Mouse (Mus musculus) forebrain, postnatal 0 days (tissue): ENCODE data around the gene Stat2. TPM values are rescaled to one million over a fixed set of nuclear protein-coding genes. Genes with fewer than 3 reads are reported as not detected.
"Not testable (repeated sequence)": the region's sequence is repeated elsewhere in the genome, so short reads cannot be mapped to it uniquely, and the experiment has no call there.

Source experiments
- ATAC-seq: fragments of 200-750 bp; cut with Nextera tagmentation; 2 replicates; pipeline ENCODE4 v1.8.0; 2017; ENCODE audit warnings: mild to moderate bottlenecking, moderate library complexity
- DNase-seq: peaks from one replicate; pipeline ENCODE4 v3.0.0-alpha.2; 2015
- H3K27ac ChIP-seq: fragments of 300-500 bp; sonication (generic); 2 replicates; pipeline ENCODE4 v1.5.1; 2014; ENCODE audit warnings: low read depth, mild to moderate bottlenecking, antibody characterized with exemption, low read length, moderate library complexity, mixed read lengths
- H3K27me3 ChIP-seq: fragments of 300-500 bp; sonication (generic); 2 replicates; pipeline ENCODE4 v1.6.1; 2014; ENCODE audit warnings: mild to moderate bottlenecking, low read length, mixed read lengths; ENCODE audit not compliant: insufficient read depth
- H3K36me3 ChIP-seq: fragments of 300-500 bp; sonication (generic); 2 replicates; pipeline ENCODE4 v1.6.1; 2014; ENCODE audit warnings: mild to moderate bottlenecking, moderate library complexity; ENCODE audit not compliant: insufficient read depth
- H3K4me1 ChIP-seq: fragments of 300-500 bp; sonication (generic); 2 replicates; pipeline ENCODE4 v1.6.1; 2014; ENCODE audit warnings: antibody characterized with exemption; ENCODE audit not compliant: insufficient read depth
- H3K4me2 ChIP-seq: fragments of 300-500 bp; sonication (generic); 2 replicates; pipeline ENCODE4 v1.6.1; 2014; ENCODE audit warnings: low read depth, mild to moderate bottlenecking, moderate library complexity
- H3K4me3 ChIP-seq: fragments of 300-500 bp; sonication (generic); 2 replicates; pipeline ENCODE4 v1.5.1; 2014; ENCODE audit warnings: low read depth, low read length, mixed read lengths
- H3K9ac ChIP-seq: fragments of 300-500 bp; sonication (generic); 2 replicates; pipeline ENCODE4 v1.6.1; 2014; ENCODE audit warnings: mild to moderate bottlenecking
- H3K9me3 ChIP-seq: fragments of 300-500 bp; sonication (generic); 2 replicates; pipeline ENCODE4 v1.6.1; 2016; ENCODE audit warnings: low read length
- CTCF ChIP-seq: sonication (generic); IDR thresholded peaks from 2 replicates; pipeline ENCODE4 v1.5.1; 2016; ENCODE audit warnings: antibody characterized with exemption, control low read depth, low read depth
- WGBS: fragments of 180-500 bp; shearing (Covaris S2); extraction: QIAGEN DNeasy Blood & Tissue Kit; methylation state at CpG from one replicate; pipeline ENCODE4 v1.1.7; 2014; 5-methylcytosine and 5-hydroxymethylcytosine counted together
- polyA plus RNA-seq: library from polyadenylated mRNA; unstranded; fragments of >200 nt; fragmentation: Nextera tagmentation; extraction: Ambion mirVana; gene quantifications from 2 replicates; pipeline ENCODE4 v1.2.1, GENCODE M21; 2015
- total RNA-seq: library from RNA; depleted of rRNA; stranded (reverse); fragments of >200 nt; gene quantifications from 2 replicates; pipeline ENCODE4 v1.2.3, GENCODE M21; 2014

Gene Stat2
- total and polyA plus RNA-seq, 2 experiments from 2014 or later, result 8.1 to 10.3 TPM

- Histone ChIP-seq H3K9me3 (no peaks in the 10 kb centered on the region), H3K9ac (no peak overlapping the region), H3K4me1 (no peaks in the 10 kb centered on the region), H3K27me3 (no peaks in the 10 kb centered on the region), H3K4me2 (no peak overlapping the region), H3K4me3 (no peak overlapping the region), H3K36me3 (no peaks in the 10 kb centered on the region), H3K27ac (no peak overlapping the region)
- TF ChIP-seq CTCF, result no peak
- ATAC-seq (no peak), DNase-seq (no peak)
- WGBS, result 82% methylated on average over 4 of the region's 4 CpGs
Observed at GRCm38 (mm10) chr10:128258953-128259352, 11.4 kb upstream of the Stat2 start.

- Histone ChIP-seq H3K4me1 (no peaks in the 10 kb centered on the region), H3K36me3 (no peaks in the 10 kb centered on the region), H3K9ac (no peak overlapping the region), H3K4me2 (no peak overlapping the region), H3K4me3 (no peak overlapping the region), H3K27me3 (no peaks in the 10 kb centered on the region), H3K9me3 (no peaks in the 10 kb centered on the region), H3K27ac (no peak overlapping the region)
- WGBS, result 92% methylated on average over 5 of the region's 5 CpGs
- ATAC-seq, result no peak
- TF ChIP-seq CTCF, result no peak
- DNase-seq, result no peak
Observed at GRCm38 (mm10) chr10:128259946-128260345, 10.4 kb upstream of the Stat2 start.

- not testable (repeated sequence) for ATAC-seq, H3K9ac ChIP-seq, H3K9me3 ChIP-seq, DNase-seq, H3K4me1 ChIP-seq, H3K36me3 ChIP-seq, H3K4me2 ChIP-seq, H3K27ac ChIP-seq, H3K27me3 ChIP-seq, H3K4me3 ChIP-seq
- 88% methylated on average over 7 of the region's 7 CpGs for WGBS
Observed at GRCm38 (mm10) chr10:128260376-128260775, 10.0 kb upstream of the Stat2 start.

DNA sequence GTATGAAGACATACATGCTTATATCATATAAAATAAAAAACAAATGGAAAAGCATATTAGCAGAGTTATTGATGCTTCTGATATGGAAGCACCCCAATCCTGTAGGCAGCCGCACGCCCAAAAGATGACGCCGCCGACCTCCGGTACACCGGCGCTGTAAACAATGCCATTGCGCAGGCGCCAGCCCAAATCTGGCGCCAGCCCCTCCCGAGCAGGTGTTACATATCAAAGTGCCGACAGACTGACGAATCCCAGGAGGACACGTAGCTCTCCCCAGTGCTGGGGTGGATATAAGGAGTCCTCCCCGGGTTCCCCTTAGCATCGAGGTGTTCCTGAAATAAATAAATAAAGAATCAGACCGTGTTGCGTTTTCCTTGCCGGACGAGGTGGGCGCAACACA is 8.1 kb upstream of the Stat2 start:
- no peak for DNase-seq
- Histone ChIP-seq H3K9me3 (no peaks in the 10 kb centered on the region), H3K27ac (no peak overlapping the region), H3K9ac (no peak overlapping the region), H3K27me3 (no peaks in the 10 kb centered on the region), H3K4me2 (no peak overlapping the region), H3K36me3 (no peaks in the 10 kb centered on the region), H3K4me1 (no peaks in the 10 kb centered on the region), H3K4me3 (no peak overlapping the region)
- 88% methylated on average over 22 of the region's 22 CpGs for WGBS
- no peak for TF ChIP-seq CTCF
- ATAC-seq, result no peak

DNA sequence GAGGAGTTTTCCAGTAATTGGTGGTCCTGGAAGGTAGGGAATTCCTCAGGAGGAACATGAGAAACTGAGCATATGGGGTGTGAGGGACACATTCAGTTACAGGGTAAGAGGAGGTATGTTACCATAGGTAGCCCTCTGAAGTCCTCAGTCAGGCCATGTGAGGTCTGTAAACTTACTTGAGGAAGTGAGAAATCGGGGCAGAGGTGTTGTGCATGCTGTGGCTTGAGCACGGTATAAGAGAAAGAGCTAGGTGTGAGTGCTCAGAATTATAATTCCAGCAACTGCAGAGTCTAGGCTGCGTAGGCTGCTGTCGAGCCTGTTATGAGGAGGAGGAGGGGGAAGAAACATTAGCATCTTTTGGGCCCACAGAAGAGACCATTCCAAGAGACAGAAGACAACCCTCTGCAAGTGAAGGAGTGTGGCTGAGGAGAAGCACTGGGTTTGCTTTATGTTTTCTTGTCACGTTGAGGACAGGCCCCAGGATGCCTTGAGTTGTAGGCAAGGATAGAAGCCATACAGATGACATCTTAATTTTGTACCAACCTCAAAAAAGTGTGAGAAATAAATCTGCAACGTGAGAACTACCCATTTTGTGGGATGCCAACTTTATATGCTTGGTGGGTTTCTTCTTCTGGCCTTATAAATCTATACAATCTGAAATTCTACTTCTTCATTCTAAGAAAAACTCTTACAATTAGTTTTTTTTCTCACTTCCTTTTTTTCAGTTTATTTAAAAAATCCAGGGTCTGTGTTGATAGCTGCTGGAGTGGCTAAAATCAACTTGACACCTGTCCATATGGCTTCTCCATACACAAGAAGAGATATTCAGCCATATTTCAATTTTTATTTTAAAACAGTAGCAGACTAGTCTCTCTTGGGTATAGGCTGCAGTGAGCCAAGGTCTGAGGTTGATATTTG is 6.7 kb upstream of the Stat2 start:
- no peaks in the 10 kb centered on the region for H3K27me3 ChIP-seq
- H3K4me1 ChIP-seq, result no peaks in the 10 kb centered on the region
- TF ChIP-seq CTCF, result no peak
- no peaks in the 10 kb centered on the region for H3K9me3 ChIP-seq
- DNase-seq, result no peak
- H3K36me3 ChIP-seq, result no peaks in the 10 kb centered on the region
- H3K9ac ChIP-seq, result no peak overlapping the region
- H3K27ac ChIP-seq, result no peak overlapping the region
- no peak for ATAC-seq
- no peak overlapping the region for H3K4me2 ChIP-seq
- no peak overlapping the region for H3K4me3 ChIP-seq
- 75% methylated on average over 6 of the region's 6 CpGs for WGBS

- H3K27me3 ChIP-seq, result no peaks in the 10 kb centered on the region
- no peak within 1 kb of the TSS for H3K27ac ChIP-seq
- WGBS, result 86% methylated on average over 6 of the region's 6 CpGs
- H3K4me2 ChIP-seq, result no peak within 1 kb of the TSS
- H3K9me3 ChIP-seq, result no peaks in the 10 kb centered on the region
- H3K4me3 ChIP-seq, result no peak within 1 kb of the TSS
- H3K9ac ChIP-seq, result no peak within 1 kb of the TSS
- TF ChIP-seq CTCF, result no peak
- no peak for ATAC-seq
- 0 out of 2 replicates have a peak, but pooled peaks cover 4% of the 10 kb centered on the region for H3K4me1 ChIP-seq
- H3K36me3 ChIP-seq, result no peaks in the 10 kb centered on the region
- no peak for DNase-seq
Observed at GRCm38 (mm10) chr10:128268371-128268770, 2.0 kb upstream of the Stat2 start, which contains the start of gene Apof. Gene Apof (plus strand): TSS chr10:128268671.

DNA sequence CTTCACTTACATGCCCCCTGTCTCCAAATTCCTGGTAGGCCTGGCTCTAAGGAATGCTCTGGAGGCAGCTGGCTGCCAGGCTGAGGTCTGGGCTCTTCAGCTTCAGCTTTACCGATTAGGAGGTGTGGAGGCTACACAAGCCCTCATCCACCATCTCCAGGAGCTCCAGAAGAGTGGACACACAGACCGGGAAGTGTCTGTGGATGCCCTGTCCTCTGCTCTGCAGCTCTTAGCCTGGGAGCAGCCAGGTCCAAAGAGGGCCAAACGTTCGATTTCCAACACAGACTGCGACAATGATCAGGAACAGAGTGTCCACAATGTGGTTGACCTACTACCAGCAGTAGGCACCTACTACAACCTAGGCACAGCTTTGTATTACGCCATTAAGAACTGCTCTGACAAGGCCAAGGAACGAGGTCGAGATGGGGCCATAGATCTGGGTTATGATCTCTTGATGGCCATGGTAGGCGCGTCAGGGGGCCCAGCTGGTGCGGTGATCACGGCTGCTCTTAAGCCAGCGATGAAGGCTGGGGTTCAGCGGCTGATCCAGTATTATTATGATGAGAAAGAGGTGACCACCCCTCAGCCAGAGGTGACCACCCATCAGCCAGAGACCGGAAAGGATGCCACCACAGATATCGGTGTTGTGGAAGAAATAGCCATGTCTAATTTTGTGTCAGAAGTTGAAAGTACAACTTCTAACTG is 1.0 kb upstream of the Stat2 start:
- DNase-seq (no peak), ATAC-seq (no peak)
- no peaks in the 10 kb centered on the region for H3K27me3 ChIP-seq
- no peaks in the 10 kb centered on the region for H3K36me3 ChIP-seq
- WGBS, result 89% methylated on average over 16 of the region's 16 CpGs
- H3K27ac ChIP-seq, result no peak overlapping the region
- no peaks in the 10 kb centered on the region for H3K9me3 ChIP-seq
- H3K9ac ChIP-seq, result no peak overlapping the region
- 0 out of 2 replicates have a peak, but pooled peaks cover 4% of the 10 kb centered on the region for H3K4me1 ChIP-seq
- H3K4me2 ChIP-seq, result no peak overlapping the region
- H3K4me3 ChIP-seq, result no peak overlapping the region
- no peak for TF ChIP-seq CTCF
